Mouse (Mus musculus) liver, postnatal 0 days (tissue): ENCODE measurements around the gene Dnal1. TPM values are rescaled to one million over a fixed set of nuclear protein-coding genes. Genes with fewer than 3 reads are reported as not detected.

ENCODE experiments used
- ATAC-seq: fragments of 200-750 bp; cut with Nextera tagmentation; 2 replicates; pipeline ENCODE4 v1.8.0; 2017; ENCODE audit warnings: mild to moderate bottlenecking, moderate library complexity
- DNase-seq: peaks from one replicate; pipeline ENCODE4 v3.0.0-alpha.2; 2016
- H3K27ac ChIP-seq: fragments of 300-500 bp; sonication (generic); 2 replicates; pipeline ENCODE4 v1.5.1; 2014; ENCODE audit warnings: antibody characterized with exemption, moderate library complexity, mild to moderate bottlenecking, low read depth
- H3K27me3 ChIP-seq: fragments of 300-500 bp; sonication (generic); 2 replicates; pipeline ENCODE4 v1.6.1; 2014; ENCODE audit warnings: low read length, control low read depth, mixed read lengths; ENCODE audit not compliant: insufficient read depth
- H3K36me3 ChIP-seq: fragments of 300-500 bp; sonication (generic); replicated peaks from 2 replicates; pipeline ENCODE4 v1.6.1; 2014; ENCODE audit warnings: mild to moderate bottlenecking, control low read depth, low read length, moderate library complexity, mixed read lengths; ENCODE audit not compliant: insufficient read depth
- H3K4me1 ChIP-seq: fragments of 300-500 bp; sonication (generic); 2 replicates; pipeline ENCODE4 v1.6.1; 2014; ENCODE audit warnings: antibody characterized with exemption, mild to moderate bottlenecking, control low read depth; ENCODE audit not compliant: insufficient read depth
- H3K4me2 ChIP-seq: fragments of 300-500 bp; sonication (generic); 2 replicates; pipeline ENCODE4 v1.6.1; 2014; ENCODE audit warnings: low read depth, mild to moderate bottlenecking, low read length, moderate library complexity, mixed read lengths
- H3K4me3 ChIP-seq: fragments of 300-500 bp; sonication (generic); 2 replicates; pipeline ENCODE4 v1.5.1; 2014; ENCODE audit warnings: low read depth, low read length
- H3K9ac ChIP-seq: fragments of 300-500 bp; sonication (generic); replicated peaks from 2 replicates; pipeline ENCODE4 v1.6.1; 2014; ENCODE audit warnings: mild to moderate bottlenecking, moderate library complexity
- H3K9me3 ChIP-seq: fragments of 300-500 bp; sonication (generic); 2 replicates; pipeline ENCODE4 v1.6.1; 2016; ENCODE audit warnings: mild to moderate bottlenecking, control low read depth, low read length, mixed read lengths
- CTCF ChIP-seq: sonication (generic); IDR thresholded peaks from 2 replicates; pipeline ENCODE4 v1.5.1; 2016; ENCODE audit warnings: antibody characterized with exemption, low read depth
- EP300 ChIP-seq: IDR thresholded peaks from 2 replicates; pipeline ENCODE4 v1.6.1; 2016; ENCODE audit warnings: antibody characterized with exemption, low read depth, mild to moderate bottlenecking
- WGBS: fragments of 180-500 bp; shearing (Covaris S2); extraction: QIAGEN DNeasy Blood & Tissue Kit; methylation state at CpG from one replicate; pipeline ENCODE4 v1.1.7; 2014; ENCODE audit not compliant: insufficient replicate concordance; 5-methylcytosine and 5-hydroxymethylcytosine counted together
- polyA plus RNA-seq: library from polyadenylated mRNA; unstranded; fragments of >200 nt; fragmentation: Nextera tagmentation; extraction: Ambion mirVana; gene quantifications from 2 replicates; pipeline ENCODE4 v1.2.1, GENCODE M21; 2015

Gene Dnal1
- polyA plus RNA-seq, 1 experiment from 2014 or later: 0.13 TPM

DNA sequence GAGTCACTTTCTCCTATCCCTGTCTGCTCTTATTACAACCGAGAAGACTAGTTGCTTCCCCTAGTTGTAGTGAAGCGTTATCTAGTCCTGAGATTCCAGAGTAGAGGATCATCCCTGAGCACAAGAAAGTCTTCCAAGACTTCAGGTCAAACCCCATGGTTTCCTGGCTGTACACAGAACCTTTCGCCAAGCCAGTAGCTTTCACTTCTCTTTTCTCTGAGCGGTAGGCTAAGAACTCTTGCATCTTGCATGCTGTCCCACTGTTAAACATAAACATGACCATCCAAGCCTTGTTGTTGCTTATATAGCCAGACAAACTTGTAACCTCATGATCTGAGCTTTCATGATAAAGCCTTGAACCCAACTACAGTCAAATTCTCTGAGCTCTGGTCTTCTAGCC lies 3.4 kb upstream of the Dnal1 start:
- Histone ChIP-seq H3K4me1 (peaks cover 7% of the 10 kb centered on the region), H3K36me3 (no peaks in the 10 kb centered on the region), H3K27ac (no peak overlapping the region), H3K9me3 (no peaks in the 10 kb centered on the region), H3K4me3 (no peak overlapping the region), H3K27me3 (no peaks in the 10 kb centered on the region), H3K9ac (no peak overlapping the region), H3K4me2 (no peak overlapping the region)
- 72% methylated on average over 4 of the region's 4 CpGs for WGBS
- TF ChIP-seq CTCF (no peak), EP300 (no peak)
- ATAC-seq (no peak), DNase-seq (no peak)

DNA sequence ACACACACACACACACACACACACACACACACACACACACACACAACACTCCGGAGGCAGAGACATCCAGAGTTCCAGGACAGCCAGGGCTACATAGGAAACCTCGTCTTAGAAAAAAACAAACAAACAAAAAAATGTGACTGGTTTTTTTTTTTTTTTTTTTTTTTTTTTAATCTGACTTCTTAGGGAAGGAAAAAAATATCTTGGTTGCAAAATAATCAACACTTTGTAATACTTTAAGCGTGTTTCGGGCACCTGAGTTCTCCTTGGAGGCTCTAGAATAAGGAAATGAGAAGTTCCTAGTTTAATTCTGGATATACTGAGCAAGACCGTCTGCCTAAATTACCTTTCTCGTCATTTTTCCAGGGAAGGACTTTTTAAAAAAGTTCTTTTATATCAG lies 490 bp upstream of the Dnal1 start:
- no peak overlapping the region for H3K27ac ChIP-seq
- no peak overlapping the region for H3K9ac ChIP-seq
- no peak for DNase-seq
- H3K36me3 ChIP-seq: no peaks in the 10 kb centered on the region
- no peaks in the 10 kb centered on the region for H3K27me3 ChIP-seq
- H3K4me1 ChIP-seq: peaks cover 7% of the 10 kb centered on the region
- no peaks in the 10 kb centered on the region for H3K9me3 ChIP-seq
- peak overlapping the region; percentile 71 for H3K4me3 ChIP-seq
- H3K4me2 ChIP-seq: peak overlapping the region; percentile 91
- TF ChIP-seq CTCF: no peak
- no peak for TF ChIP-seq EP300
- no peak for ATAC-seq
- WGBS: 38% methylated on average over 6 of the region's 6 CpGs

DNA sequence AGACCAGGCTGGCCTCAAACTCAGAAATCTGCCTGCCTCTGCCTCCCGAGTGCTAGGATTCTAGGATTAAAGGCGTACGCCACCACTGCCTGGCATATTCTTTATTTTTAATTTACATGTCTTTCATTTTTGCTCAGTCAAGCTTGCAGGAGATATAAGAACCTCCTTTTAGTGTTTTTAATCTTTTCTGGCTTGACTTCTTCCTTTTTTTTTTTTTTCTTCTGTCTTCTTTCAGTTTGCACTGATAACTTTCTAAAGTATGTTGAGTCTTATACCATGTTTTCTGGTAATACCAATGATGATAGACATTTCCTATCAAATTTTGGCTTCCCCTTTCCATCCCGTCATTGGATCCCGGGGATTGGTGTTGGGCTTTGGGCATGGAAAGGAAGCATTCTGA lies 5.4 kb downstream of the Dnal1 start:
- no peak overlapping the region for H3K4me2 ChIP-seq
- H3K4me1 ChIP-seq: peaks cover 6% of the 10 kb centered on the region
- no peak overlapping the region for H3K4me3 ChIP-seq
- no peak for TF ChIP-seq CTCF
- TF ChIP-seq EP300: no peak
- 88% methylated on average over 5 of the region's 5 CpGs for WGBS
- H3K9me3 ChIP-seq: no peaks in the 10 kb centered on the region
- no peak overlapping the region for H3K27ac ChIP-seq
- no peak for DNase-seq
- ATAC-seq: no peak
- H3K9ac ChIP-seq: no peak overlapping the region
- no peaks in the 10 kb centered on the region for H3K36me3 ChIP-seq
- no peaks in the 10 kb centered on the region for H3K27me3 ChIP-seq

DNA sequence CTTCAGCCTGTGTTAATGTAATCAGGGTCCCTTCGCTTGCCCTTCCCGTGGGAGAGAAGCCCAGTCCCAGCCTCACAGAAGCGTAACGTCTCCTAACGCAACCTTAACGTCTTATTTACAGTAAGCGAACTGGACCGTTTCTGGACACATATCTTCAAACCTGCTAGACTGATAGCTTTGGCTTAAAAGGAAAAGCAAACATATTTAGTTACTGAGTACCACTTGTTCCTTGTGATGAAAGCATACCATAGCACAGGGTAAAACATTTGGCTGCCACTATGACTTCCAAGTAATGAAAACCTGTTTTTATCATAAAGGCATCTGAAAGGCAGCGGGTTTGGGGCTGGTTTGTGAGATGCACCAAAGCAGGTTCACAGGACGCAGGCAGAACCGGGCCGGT lies 11.7 kb downstream of the Dnal1 start:
- no peak for ATAC-seq

DNA sequence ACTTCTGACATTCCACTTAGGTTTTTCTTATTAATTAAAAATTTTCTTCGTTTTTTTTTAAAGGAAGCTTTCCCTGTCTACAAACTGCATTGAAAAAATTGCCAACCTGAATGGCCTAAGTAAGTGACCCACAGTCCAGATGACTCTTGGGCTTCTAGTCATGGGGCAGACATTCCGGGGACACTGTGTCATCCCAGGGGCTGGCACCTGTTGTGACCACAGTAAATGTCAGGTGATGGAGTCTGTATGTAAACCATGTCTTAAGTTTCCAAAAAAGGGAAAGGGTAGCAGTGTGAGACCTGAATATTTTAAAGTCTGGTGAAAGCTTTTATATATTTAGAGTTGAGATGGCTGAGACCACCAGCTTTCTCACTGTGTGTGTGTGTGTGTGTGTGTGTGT lies 12.7 kb downstream of the Dnal1 start:
- TF ChIP-seq EP300: no peak
- TF ChIP-seq CTCF: no peak
- H3K27me3 ChIP-seq: no peaks in the 10 kb centered on the region
- no peak for ATAC-seq
- H3K4me2 ChIP-seq: no peak overlapping the region
- no peak overlapping the region for H3K27ac ChIP-seq
- H3K4me1 ChIP-seq: peaks cover 2% of the 10 kb centered on the region; the same call in 1 of the 2 replicates
- H3K36me3 ChIP-seq: no peaks in the 10 kb centered on the region; the same call in 1 of the 2 replicates
- WGBS: 73% methylated on average over 2 of the region's 2 CpGs
- DNase-seq: no peak
- no peaks in the 10 kb centered on the region for H3K9me3 ChIP-seq
- no peak overlapping the region for H3K9ac ChIP-seq
- H3K4me3 ChIP-seq: no peak overlapping the region

More for the DNA sequence above, 11.7 kb downstream of the Dnal1 start:
- no peak overlapping the region for H3K4me2 ChIP-seq
- H3K9ac ChIP-seq: no peak overlapping the region
- peaks cover 2% of the 10 kb centered on the region; the same call in 1 of the 2 replicates for H3K4me1 ChIP-seq
- no peak overlapping the region for H3K4me3 ChIP-seq
- 82% methylated on average over 12 of the region's 12 CpGs for WGBS
- H3K27ac ChIP-seq: no peak overlapping the region
- no peak for DNase-seq
- H3K27me3 ChIP-seq: no peaks in the 10 kb centered on the region
- TF ChIP-seq EP300 (no peak), CTCF (no peak)
- no peaks in the 10 kb centered on the region for H3K36me3 ChIP-seq
- H3K9me3 ChIP-seq: no peaks in the 10 kb centered on the region

DNA sequence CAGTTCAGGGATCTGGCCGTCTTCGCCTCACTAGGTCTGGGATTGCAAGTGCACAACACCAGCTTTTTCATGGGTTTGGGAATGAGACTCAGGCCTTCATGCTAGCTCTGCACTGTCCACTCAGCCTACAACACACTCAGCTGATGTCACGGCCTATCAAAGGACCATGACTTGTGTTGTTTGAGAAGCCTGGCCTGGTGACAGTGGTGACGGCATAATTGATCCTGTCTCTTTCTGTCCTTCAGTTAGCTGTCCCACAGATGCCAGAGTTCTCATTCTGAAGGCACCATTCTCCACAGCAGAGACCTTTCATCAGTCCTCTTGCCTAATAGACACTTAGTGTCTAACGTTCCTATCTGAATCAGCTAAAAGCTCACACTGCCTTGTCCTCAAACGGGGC lies 14.4 kb downstream of the Dnal1 start:
- TF ChIP-seq EP300 (no peak), CTCF (no peak)
- Histone ChIP-seq H3K36me3 (no peaks in the 10 kb centered on the region; the same call in 1 of the 2 replicates), H3K4me3 (no peak overlapping the region), H3K4me1 (peaks cover 2% of the 10 kb centered on the region; the same call in 1 of the 2 replicates), H3K27me3 (no peaks in the 10 kb centered on the region), H3K9me3 (no peaks in the 10 kb centered on the region), H3K4me2 (no peak overlapping the region), H3K27ac (no peak overlapping the region), H3K9ac (no peak overlapping the region)
- DNase-seq: peak; percentile 61
- WGBS: 72% methylated on average over 6 of the region's 6 CpGs
- peak; percentile 95 for ATAC-seq

DNA sequence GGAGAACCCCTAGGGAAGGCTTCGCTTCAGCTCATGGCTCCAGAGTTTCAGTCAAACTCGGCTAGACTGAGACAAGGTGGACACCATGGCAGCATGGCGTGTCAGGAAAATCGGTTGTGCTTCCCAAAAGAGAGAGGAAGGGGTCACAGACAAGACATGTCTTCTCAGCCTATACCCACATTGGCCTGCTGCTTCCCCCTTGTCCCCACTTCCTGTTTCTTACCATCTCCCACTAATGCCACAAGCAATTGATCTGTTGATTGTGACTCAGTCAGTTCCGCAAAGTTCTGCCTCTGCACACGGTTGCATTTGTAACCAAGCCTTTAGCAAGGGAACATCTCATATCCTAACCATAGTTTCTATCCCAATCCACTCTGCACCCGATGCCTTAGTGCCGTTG lies 15.8 kb downstream of the Dnal1 start:
- Histone ChIP-seq H3K4me3 (no peak overlapping the region), H3K4me2 (no peak overlapping the region), H3K4me1 (no peaks in the 10 kb centered on the region), H3K27ac (no peak overlapping the region), H3K9ac (no peak overlapping the region), H3K36me3 (no peaks in the 10 kb centered on the region; the same call in 1 of the 2 replicates), H3K27me3 (no peaks in the 10 kb centered on the region), H3K9me3 (no peaks in the 10 kb centered on the region)
- ATAC-seq: no peak
- TF ChIP-seq CTCF (no peak), EP300 (no peak)
- WGBS: 69% methylated on average over 8 of the region's 8 CpGs
- DNase-seq: no peak
